Mouse (Mus musculus): ENCODE data around the gene Lrmda.

The Lrmda gene

GRCm38 (mm10) chr14:22545887-22546675 lies 526.6 kb downstream of the Lrmda start:
- Histone ChIP-seq H3K36me3 (ENCODE audit: control insufficient read depth, insufficient read depth, low read length, poor library complexity, severe bottlenecking) (no peaks in the 10 kb centered on the region), H3K27me3 (ENCODE audit: control insufficient read depth, insufficient read depth, low read length, poor library complexity, severe bottlenecking) (no peaks in the 10 kb centered on the region)
- no peak for DNase-seq (ENCODE audit: low read depth, low spot score)

DNA sequence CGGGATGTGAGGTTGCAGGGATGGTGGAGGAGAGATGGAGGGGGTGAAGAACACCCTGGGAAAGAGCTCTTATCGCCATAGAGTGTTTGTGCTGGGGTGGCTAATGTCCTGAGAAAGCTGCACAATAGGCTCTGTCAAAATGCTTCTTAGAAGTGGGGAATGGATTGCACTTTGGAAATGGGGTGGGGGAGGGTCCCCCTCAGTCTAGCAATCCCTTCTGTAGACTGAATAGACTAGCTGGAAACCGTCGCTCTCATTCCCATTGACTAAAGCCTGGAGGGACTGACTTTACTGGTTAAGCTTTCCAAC lies 527.1 kb downstream of the Lrmda start:
- H3K27me3 ChIP-seq (ENCODE audit: control insufficient read depth, insufficient read depth, low read length, poor library complexity, severe bottlenecking), result no peaks in the 10 kb centered on the region
- DNase-seq (ENCODE audit: low read depth, low spot score), result no peak
- no peaks in the 10 kb centered on the region for H3K36me3 ChIP-seq (ENCODE audit: control insufficient read depth, insufficient read depth, low read length, poor library complexity, severe bottlenecking)

- Histone ChIP-seq H3K36me3 (ENCODE audit: control insufficient read depth, insufficient read depth, low read length, poor library complexity, severe bottlenecking) (no peaks in the 10 kb centered on the region), H3K27me3 (ENCODE audit: control insufficient read depth, insufficient read depth, low read length, poor library complexity, severe bottlenecking) (no peaks in the 10 kb centered on the region)
- no peak for DNase-seq (ENCODE audit: low read depth, low spot score)
Observed at GRCm38 (mm10) chr14:22548286-22548685, 528.8 kb downstream of the Lrmda start.

DNA sequence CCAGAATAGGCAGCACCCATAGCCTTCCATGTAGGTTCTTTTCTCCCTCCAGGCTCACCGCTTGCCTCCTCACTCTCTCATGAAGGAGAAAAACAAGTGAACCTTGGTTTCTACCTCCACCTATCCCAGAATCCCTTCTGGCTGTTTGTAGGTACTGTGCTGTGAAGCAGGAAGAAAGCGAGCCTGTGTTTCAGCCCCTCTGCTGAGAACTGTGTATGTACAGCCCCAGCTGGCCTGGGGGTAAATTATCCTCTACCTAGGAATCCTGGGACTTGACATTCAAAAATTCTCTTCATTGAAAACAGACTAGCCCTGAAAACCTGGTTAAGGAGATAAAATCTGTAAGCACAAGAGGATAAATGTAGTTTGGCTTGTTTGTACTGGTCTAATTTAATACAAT lies 529.7 kb downstream of the Lrmda start:
- no peaks in the 10 kb centered on the region for H3K36me3 ChIP-seq (ENCODE audit: control insufficient read depth, insufficient read depth, low read length, poor library complexity, severe bottlenecking)
- DNase-seq (ENCODE audit: low read depth, low spot score), result no peak
- no peaks in the 10 kb centered on the region for H3K27me3 ChIP-seq (ENCODE audit: control insufficient read depth, insufficient read depth, low read length, poor library complexity, severe bottlenecking)

GRCm38 (mm10) chr14:22552358-22552757 lies 532.8 kb downstream of the Lrmda start:
- DNase-seq (ENCODE audit: low read depth, low spot score), result no peak
- Histone ChIP-seq H3K27me3 (ENCODE audit: control insufficient read depth, insufficient read depth, low read length, poor library complexity, severe bottlenecking) (no peaks in the 10 kb centered on the region), H3K36me3 (ENCODE audit: control insufficient read depth, insufficient read depth, low read length, poor library complexity, severe bottlenecking) (no peaks in the 10 kb centered on the region)

DNA sequence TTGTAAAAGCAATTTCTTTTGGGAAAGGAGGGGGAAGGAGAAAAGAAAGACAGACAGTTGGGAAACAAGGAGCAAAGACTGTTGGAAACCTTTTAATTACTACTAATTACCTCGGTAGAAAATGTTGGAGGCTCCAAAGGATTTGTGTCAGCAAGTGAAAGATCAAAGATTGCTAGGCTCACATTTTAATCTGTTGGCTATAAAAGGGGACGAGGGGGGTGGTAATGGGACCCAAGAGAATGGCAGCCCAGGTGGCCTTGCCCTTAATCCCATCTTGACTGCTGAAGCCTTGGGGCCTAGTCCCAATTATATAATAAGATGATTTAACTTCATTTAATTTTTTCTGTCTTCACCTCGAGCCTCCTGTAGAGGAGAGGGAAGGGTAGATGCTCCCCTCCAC lies 533.3 kb downstream of the Lrmda start:
- Histone ChIP-seq H3K27me3 (ENCODE audit: control insufficient read depth, insufficient read depth, low read length, poor library complexity, severe bottlenecking) (no peaks in the 10 kb centered on the region), H3K36me3 (ENCODE audit: control insufficient read depth, insufficient read depth, low read length, poor library complexity, severe bottlenecking) (no peaks in the 10 kb centered on the region)
- DNase-seq (ENCODE audit: low read depth, low spot score), result no peak

GRCm38 (mm10) chr14:22553717-22554116 lies 534.2 kb downstream of the Lrmda start:
- Histone ChIP-seq H3K27me3 (ENCODE audit: control insufficient read depth, insufficient read depth, low read length, poor library complexity, severe bottlenecking) (no peaks in the 10 kb centered on the region), H3K36me3 (ENCODE audit: control insufficient read depth, insufficient read depth, low read length, poor library complexity, severe bottlenecking) (no peaks in the 10 kb centered on the region)
- no peak for DNase-seq (ENCODE audit: low read depth, low spot score)

DNA sequence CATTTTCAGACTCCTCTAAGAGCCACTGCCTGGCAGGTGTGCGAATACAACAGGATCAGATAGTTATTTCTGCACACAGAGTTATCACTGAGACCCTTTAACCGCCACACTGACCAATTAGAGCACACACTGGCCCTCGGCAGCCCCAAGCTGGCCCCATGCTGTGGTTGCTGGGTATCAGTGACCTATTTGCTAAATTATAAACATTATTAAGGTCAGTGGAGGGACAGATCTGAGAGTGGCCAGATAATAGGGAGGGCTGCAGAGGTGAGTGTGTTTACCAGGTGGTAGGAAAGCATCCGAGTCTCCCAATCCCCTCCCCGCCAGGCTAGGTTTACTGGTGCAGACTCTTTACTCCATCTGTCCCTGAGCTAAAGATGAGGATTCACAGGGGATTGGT lies 553.0 kb downstream of the Lrmda start:
- Histone ChIP-seq H3K27me3 (ENCODE audit: control insufficient read depth, insufficient read depth, low read length, poor library complexity, severe bottlenecking) (no peaks in the 10 kb centered on the region), H3K36me3 (ENCODE audit: control insufficient read depth, insufficient read depth, low read length, poor library complexity, severe bottlenecking) (no peaks in the 10 kb centered on the region)
- DNase-seq (ENCODE audit: low read depth, low spot score), result no peak

DNA sequence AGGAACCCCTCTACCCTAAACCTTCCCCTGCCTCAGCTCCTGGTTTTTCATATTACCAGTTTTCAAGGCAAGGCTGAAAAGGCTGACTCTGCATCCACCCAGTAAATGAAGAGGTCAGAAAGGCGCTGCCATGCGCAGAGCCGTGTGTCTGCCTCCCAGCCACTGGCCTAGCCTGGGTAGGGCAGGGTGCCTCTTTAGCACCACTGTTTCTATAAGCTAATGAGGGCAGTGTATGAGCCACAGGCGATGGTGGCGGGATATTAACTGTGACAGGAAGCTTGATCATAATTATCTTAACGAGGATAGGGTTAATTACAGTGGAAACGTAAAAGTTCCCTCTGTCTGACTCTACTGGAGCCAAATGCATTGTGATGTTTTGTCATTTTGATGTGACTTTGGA lies 554.1 kb downstream of the Lrmda start:
- DNase-seq (ENCODE audit: low read depth, low spot score), result no peak
- H3K27me3 ChIP-seq (ENCODE audit: control insufficient read depth, insufficient read depth, low read length, poor library complexity, severe bottlenecking), result no peaks in the 10 kb centered on the region
- no peaks in the 10 kb centered on the region for H3K36me3 ChIP-seq (ENCODE audit: control insufficient read depth, insufficient read depth, low read length, poor library complexity, severe bottlenecking)

GRCm38 (mm10) chr14:22574006-22574405 lies 554.5 kb downstream of the Lrmda start:
- no peak for DNase-seq (ENCODE audit: low read depth, low spot score)
- H3K27me3 ChIP-seq (ENCODE audit: control insufficient read depth, insufficient read depth, low read length, poor library complexity, severe bottlenecking), result no peaks in the 10 kb centered on the region
- no peaks in the 10 kb centered on the region for H3K36me3 ChIP-seq (ENCODE audit: control insufficient read depth, insufficient read depth, low read length, poor library complexity, severe bottlenecking)

- Histone ChIP-seq H3K27me3 (ENCODE audit: control insufficient read depth, insufficient read depth, low read length, poor library complexity, severe bottlenecking) (no peaks in the 10 kb centered on the region), H3K36me3 (ENCODE audit: control insufficient read depth, insufficient read depth, low read length, poor library complexity, severe bottlenecking) (no peaks in the 10 kb centered on the region)
- DNase-seq (ENCODE audit: low read depth, low spot score), result no peak
Observed at GRCm38 (mm10) chr14:22576441-22576840, 556.9 kb downstream of the Lrmda start.

DNA sequence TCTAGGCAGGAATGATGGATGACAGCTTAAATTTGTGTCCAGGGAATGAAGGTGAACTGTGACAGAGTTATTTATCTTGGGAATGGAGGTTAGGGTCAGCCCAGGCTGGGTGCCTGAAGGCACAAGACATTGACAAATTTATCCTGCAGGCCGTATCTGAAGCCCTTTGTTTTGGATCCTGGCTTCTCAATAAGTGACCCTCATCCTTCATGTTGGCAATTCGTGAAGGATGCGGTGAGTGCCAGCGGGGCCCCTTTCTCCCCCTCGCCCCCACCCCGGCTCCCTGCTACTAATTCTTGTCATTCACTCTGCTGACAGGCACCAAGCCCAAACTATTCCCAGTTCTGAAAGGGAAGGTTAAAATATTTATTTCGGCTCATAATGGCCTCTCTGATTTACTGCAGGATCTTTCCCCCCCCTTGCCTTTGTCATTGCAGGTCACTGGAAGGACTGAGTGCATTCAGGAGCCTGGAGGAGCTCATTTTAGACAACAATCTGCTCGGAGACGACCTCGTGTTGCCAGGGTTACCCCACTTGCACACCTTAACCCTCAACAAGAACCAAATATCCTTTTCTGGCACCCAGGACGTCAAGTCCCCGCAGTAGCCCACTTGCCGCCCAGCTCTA lies 558.0 kb downstream of the Lrmda start:
- no peak for DNase-seq (ENCODE audit: low read depth, low spot score)
- Histone ChIP-seq H3K27me3 (ENCODE audit: control insufficient read depth, insufficient read depth, low read length, poor library complexity, severe bottlenecking) (no peaks in the 10 kb centered on the region), H3K36me3 (ENCODE audit: control insufficient read depth, insufficient read depth, low read length, poor library complexity, severe bottlenecking) (no peaks in the 10 kb centered on the region)

- DNase-seq (ENCODE audit: low read depth, low spot score), result peak; percentile 29
- H3K36me3 ChIP-seq (ENCODE audit: control insufficient read depth, insufficient read depth, low read length, poor library complexity, severe bottlenecking), result no peaks in the 10 kb centered on the region
- no peaks in the 10 kb centered on the region for H3K27me3 ChIP-seq (ENCODE audit: control insufficient read depth, insufficient read depth, low read length, poor library complexity, severe bottlenecking)
Observed at GRCm38 (mm10) chr14:22578224-22578623, 558.7 kb downstream of the Lrmda start.

DNA sequence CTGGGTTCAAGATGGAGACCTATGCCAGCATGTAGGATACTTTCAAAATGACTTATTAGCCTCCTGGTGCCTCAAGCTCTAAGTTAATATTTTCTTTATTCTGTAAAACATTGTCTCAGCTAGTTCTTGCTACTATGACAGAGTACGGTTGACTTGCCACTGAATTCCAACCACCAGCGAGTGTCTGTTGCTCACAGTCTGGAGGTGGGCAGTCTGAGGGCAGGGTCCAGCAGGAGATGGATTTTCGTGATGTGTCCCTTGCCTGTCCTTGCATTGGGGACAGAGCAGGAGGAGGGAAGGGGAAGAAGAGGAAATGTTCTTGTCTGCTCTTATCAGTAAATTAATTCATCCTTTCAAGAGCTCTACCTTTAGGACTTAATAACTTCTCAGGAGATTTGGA lies 559.5 kb downstream of the Lrmda start:
- H3K27me3 ChIP-seq (ENCODE audit: control insufficient read depth, insufficient read depth, low read length, poor library complexity, severe bottlenecking), result no peaks in the 10 kb centered on the region
- no peak for DNase-seq (ENCODE audit: low read depth, low spot score)
- H3K36me3 ChIP-seq (ENCODE audit: control insufficient read depth, insufficient read depth, low read length, poor library complexity, severe bottlenecking), result no peaks in the 10 kb centered on the region

DNA sequence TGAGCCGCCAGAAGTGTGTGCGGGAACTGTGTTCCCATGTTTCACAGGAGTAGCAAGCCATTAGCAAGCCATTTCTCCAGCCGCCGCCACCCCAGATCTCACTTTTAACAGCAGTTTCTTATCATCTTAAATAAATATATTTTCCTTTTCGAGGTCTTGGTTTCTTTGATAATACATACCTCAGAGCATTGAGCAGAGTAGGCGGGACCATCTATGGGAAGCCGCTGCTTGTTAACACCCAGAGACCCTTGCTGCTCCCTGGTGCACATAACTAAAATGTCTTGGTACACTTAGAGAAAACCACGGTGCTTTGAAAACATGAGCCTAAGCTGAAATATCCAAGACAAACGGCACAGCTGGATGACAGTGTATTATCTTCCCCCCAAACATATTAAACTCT lies 562.6 kb downstream of the Lrmda start:
- no peak for DNase-seq (ENCODE audit: low read depth, low spot score)
- H3K27me3 ChIP-seq (ENCODE audit: control insufficient read depth, insufficient read depth, low read length, poor library complexity, severe bottlenecking), result no peaks in the 10 kb centered on the region
- no peaks in the 10 kb centered on the region for H3K36me3 ChIP-seq (ENCODE audit: control insufficient read depth, insufficient read depth, low read length, poor library complexity, severe bottlenecking)

- no peak for DNase-seq (ENCODE audit: low read depth, low spot score)
- no peaks in the 10 kb centered on the region for H3K36me3 ChIP-seq (ENCODE audit: control insufficient read depth, insufficient read depth, low read length, poor library complexity, severe bottlenecking)
- H3K27me3 ChIP-seq (ENCODE audit: control insufficient read depth, insufficient read depth, low read length, poor library complexity, severe bottlenecking), result no peaks in the 10 kb centered on the region
Observed at GRCm38 (mm10) chr14:22586281-22586680, 566.8 kb downstream of the Lrmda start.

Measured in splenic B cell, adult 2 months (primary cell).